Mouse (Mus musculus) CH12.LX (cell line): ENCODE data around the gene Chsy1. TPM values are rescaled to one million over a fixed set of nuclear protein-coding genes. Genes with fewer than 3 reads are reported as not detected.

ENCODE experiments used
- DNase-seq: peaks from one replicate; pipeline ENCODE4 v3.0.0-alpha.2; 2013; ENCODE audit errors: extremely low read depth
- H3K27ac ChIP-seq: 2 replicates; pipeline ENCODE4 v1.5.1; 2012; ENCODE audit warnings: low read depth, mild to moderate bottlenecking, control low read depth, moderate library complexity; ENCODE audit not compliant: insufficient read depth
- H3K27me3 ChIP-seq: replicated peaks from 2 replicates; pipeline ENCODE3; 2012; ENCODE audit warnings: inconsistent platforms
- H3K36me3 ChIP-seq, 2 experiments: replicated peaks in 1 of 2; 2 replicates each; pipeline versions ENCODE3 to v1.6.1; 2012; ENCODE audit warnings: inconsistent platforms in 1 of 2, low read length in 1 of 2, mild to moderate bottlenecking in 1 of 2, mixed read lengths in 1 of 2, moderate library complexity in 1 of 2; ENCODE audit not compliant: control insufficient read depth in 1 of 2, insufficient read depth in 1 of 2
- H3K4me1 ChIP-seq, 2 experiments: 2 replicates each; pipeline ENCODE4 v1.6.1; 2012; ENCODE audit warnings: inconsistent platforms in 1 of 2, moderate library complexity in 1 of 2; ENCODE audit not compliant: insufficient read depth in 2 of 2, control insufficient read depth in 1 of 2
- H3K4me2 ChIP-seq: 2 replicates; pipeline ENCODE4 v1.6.1; 2012; ENCODE audit warnings: low read depth, mild to moderate bottlenecking, control low read depth; ENCODE audit not compliant: poor library complexity, insufficient read depth, severe bottlenecking
- H3K4me3 ChIP-seq, 3 experiments: fragments of 150-350 bp in 1 of 3; sonication (generic) in 1 of 3; replicated peaks in 1 of 3; 2 replicates each; pipeline versions ENCODE3 to v1.5.1; 2011 to 2012; ENCODE audit warnings: low read depth in 2 of 3, low read length in 2 of 3, mild to moderate bottlenecking in 2 of 3, moderate library complexity in 2 of 3, control low read depth in 1 of 3, improper control_type of control experiment in 1 of 3, inconsistent platforms in 1 of 3, mixed read lengths in 1 of 3; ENCODE audit not compliant: poor library complexity in 1 of 3
- H3K79me2 ChIP-seq: replicated peaks from 2 replicates; pipeline ENCODE4 v1.6.1; 2012; ENCODE audit warnings: mild to moderate bottlenecking, moderate library complexity; ENCODE audit not compliant: control insufficient read depth, poor library complexity, insufficient read depth, severe bottlenecking; ENCODE audit errors: extremely low read depth
- H3K9ac ChIP-seq: 2 replicates; pipeline ENCODE4 v1.6.1; 2012; ENCODE audit warnings: low read depth, mild to moderate bottlenecking, control low read depth, moderate library complexity; ENCODE audit not compliant: insufficient read depth
- H3K9me3 ChIP-seq: replicated peaks from 2 replicates; pipeline ENCODE3; 2012; ENCODE audit warnings: low read length, inconsistent platforms, mixed read lengths
- CHD2 ChIP-seq: IDR thresholded peaks from 2 replicates; pipeline ENCODE4 v1.6.1; 2011; ENCODE audit warnings: low read length, improper control_type of control experiment
- CTCF ChIP-seq, 2 experiments: IDR thresholded peaks in 1 of 2; conservative IDR thresholded peaks in 1 of 2; 2 replicates each; pipeline ENCODE4 v1.5.1; 2011 to 2012; ENCODE audit warnings: low read depth in 2 of 2, low read length in 2 of 2, improper control_type of control experiment in 1 of 2, inconsistent platforms in 1 of 2, mild to moderate bottlenecking in 1 of 2, moderate library complexity in 1 of 2
- E2F4 ChIP-seq: IDR thresholded peaks from 2 replicates; pipeline ENCODE4 v1.6.1; 2011; ENCODE audit warnings: low read depth, low read length, improper control_type of control experiment; ENCODE audit not compliant: insufficient replicate concordance
- EP300 ChIP-seq: IDR thresholded peaks from 2 replicates; pipeline ENCODE4 v1.6.1; 2011; ENCODE audit warnings: low read length, improper control_type of control experiment
- ETS1 ChIP-seq: conservative IDR thresholded peaks from 2 replicates; pipeline ENCODE4 v1.6.1; 2012; ENCODE audit warnings: low read depth, mild to moderate bottlenecking, inconsistent platforms, low read length, improper control_type of control experiment, moderate library complexity
- GABPA ChIP-seq: IDR thresholded peaks from 2 replicates; pipeline ENCODE4 v1.6.1; 2012; ENCODE audit warnings: low read depth, low read length, improper control_type of control experiment, inconsistent platforms; ENCODE audit not compliant: insufficient replicate concordance
- HCFC1 ChIP-seq: IDR thresholded peaks from 2 replicates; pipeline ENCODE4 v1.6.1; 2012; ENCODE audit warnings: low read depth, mild to moderate bottlenecking, inconsistent platforms, low read length, improper control_type of control experiment
- JUN ChIP-seq: IDR thresholded peaks from 2 replicates; pipeline ENCODE4 v1.6.1; 2011; ENCODE audit warnings: low read depth, mild to moderate bottlenecking, low read length, improper control_type of control experiment, moderate library complexity; ENCODE audit not compliant: insufficient read depth
- JUND ChIP-seq: conservative IDR thresholded peaks from 2 replicates; pipeline ENCODE4 v1.6.1; 2011; ENCODE audit warnings: low read depth, low read length, improper control_type of control experiment
- KAT2A ChIP-seq: IDR thresholded peaks from 2 replicates; pipeline ENCODE4 v1.6.1; 2012; ENCODE audit warnings: low read length, improper control_type of control experiment, inconsistent platforms; ENCODE audit not compliant: insufficient replicate concordance
- MAFK ChIP-seq: IDR thresholded peaks from 2 replicates; pipeline ENCODE4 v1.6.1; 2011; ENCODE audit warnings: low read length, improper control_type of control experiment; ENCODE audit not compliant: insufficient replicate concordance
- MAX ChIP-seq: IDR thresholded peaks from 2 replicates; pipeline ENCODE4 v1.6.1; 2011; ENCODE audit warnings: low read length, improper control_type of control experiment
- MAZ ChIP-seq: IDR thresholded peaks from 2 replicates; pipeline ENCODE4 v1.6.1; 2012; ENCODE audit warnings: low read depth, mild to moderate bottlenecking, inconsistent platforms, low read length, improper control_type of control experiment, moderate library complexity
- MEF2A ChIP-seq: IDR thresholded peaks from 2 replicates; pipeline ENCODE4 v1.6.1; 2014; ENCODE audit warnings: low read depth, mild to moderate bottlenecking, inconsistent platforms, low read length, improper control_type of control experiment, borderline replicate concordance
- MYC ChIP-seq: IDR thresholded peaks from 2 replicates; pipeline ENCODE4 v1.6.1; 2011; ENCODE audit warnings: low read depth, mild to moderate bottlenecking, improper control_type of control experiment, low read length
- NELFE ChIP-seq: IDR thresholded peaks from 2 replicates; pipeline ENCODE4 v1.6.1; 2011; ENCODE audit warnings: low read depth, low read length, improper control_type of control experiment
- POLR2A ChIP-seq: IDR thresholded peaks from 2 replicates; pipeline ENCODE4 v1.6.1; 2011; ENCODE audit warnings: low read depth, mild to moderate bottlenecking, improper control_type of control experiment, low read length
- RAD21 ChIP-seq: IDR thresholded peaks from 2 replicates; pipeline ENCODE4 v1.6.1; 2011; ENCODE audit warnings: low read depth, mild to moderate bottlenecking, low read length, improper control_type of control experiment, moderate library complexity
- RCOR1 ChIP-seq: conservative IDR thresholded peaks from 2 replicates; pipeline ENCODE4 v1.6.1; 2012; ENCODE audit warnings: low read depth, mild to moderate bottlenecking, inconsistent platforms, low read length, improper control_type of control experiment
- SIN3A ChIP-seq: IDR thresholded peaks from 2 replicates; pipeline ENCODE4 v1.6.1; 2012; ENCODE audit warnings: low read length, improper control_type of control experiment, inconsistent platforms
- SMC3 ChIP-seq: IDR thresholded peaks from 2 replicates; pipeline ENCODE4 v1.6.1; 2011; ENCODE audit warnings: low read depth, low read length, improper control_type of control experiment
- TBP ChIP-seq: conservative IDR thresholded peaks from 2 replicates; pipeline ENCODE4 v1.6.1; 2011; ENCODE audit warnings: low read depth, low read length, improper control_type of control experiment
- TCF12 ChIP-seq: IDR thresholded peaks from 2 replicates; pipeline ENCODE4 v1.6.1; 2014; ENCODE audit warnings: low read depth, mild to moderate bottlenecking, inconsistent platforms, low read length, improper control_type of control experiment
- ZC3H11A ChIP-seq: IDR thresholded peaks from 2 replicates; pipeline ENCODE4 v1.6.1; 2012; ENCODE audit warnings: low read depth, mild to moderate bottlenecking, inconsistent platforms, low read length, improper control_type of control experiment
- ZKSCAN1 ChIP-seq: IDR thresholded peaks from 2 replicates; pipeline ENCODE4 v1.6.1; 2012; ENCODE audit warnings: low read depth, inconsistent platforms, low read length, improper control_type of control experiment, borderline replicate concordance
- ZNF384 ChIP-seq: IDR thresholded peaks from 2 replicates; pipeline ENCODE4 v1.6.1; 2012; ENCODE audit warnings: low read depth, low read length, improper control_type of control experiment, inconsistent platforms
- dilution Hi-C: fragments of 300-500 bp; cut with MboI; formaldehyde crosslinking; loops from 2 replicates; pipeline ENCODE4 v1.14.3; 2020; ENCODE audit warnings: low sequenced_read_pairs; ENCODE audit not compliant: extremely low pct_unique_long_range_greater_than_20kb, extremely low pct_ligation_motif_present
- in situ Hi-C: fragments of 300-500 bp; cut with MboI; formaldehyde crosslinking; loops from 3 replicates; pipeline ENCODE4 v1.14.3; 2019; ENCODE audit warnings: low sequenced_read_pairs, low pct_ligation_motif_present, low pct_unique_long_range_greater_than_20kb, mixed read lengths
- polyA plus RNA-seq: library from polyadenylated mRNA; unstranded; fragments of >175 nt; gene quantifications from 2 replicates; pipeline ENCODE4 v1.2.1, GENCODE M21; 2012; ENCODE audit warnings: low read depth; ENCODE audit not compliant: insufficient read length
- total RNA-seq, 2 experiments: library from RNA; depleted of rRNA; stranded (reverse); fragments of 300-350 nt in 1 of 2; fragments of >200 nt in 1 of 2; gene quantifications; 2 replicates each; pipeline ENCODE4 v1.2.3; 2012 to 2014

Chsy1 gene
- total and polyA plus RNA-seq, 3 experiments: 2.3 to 5.5 (median 2.5) TPM

DNA sequence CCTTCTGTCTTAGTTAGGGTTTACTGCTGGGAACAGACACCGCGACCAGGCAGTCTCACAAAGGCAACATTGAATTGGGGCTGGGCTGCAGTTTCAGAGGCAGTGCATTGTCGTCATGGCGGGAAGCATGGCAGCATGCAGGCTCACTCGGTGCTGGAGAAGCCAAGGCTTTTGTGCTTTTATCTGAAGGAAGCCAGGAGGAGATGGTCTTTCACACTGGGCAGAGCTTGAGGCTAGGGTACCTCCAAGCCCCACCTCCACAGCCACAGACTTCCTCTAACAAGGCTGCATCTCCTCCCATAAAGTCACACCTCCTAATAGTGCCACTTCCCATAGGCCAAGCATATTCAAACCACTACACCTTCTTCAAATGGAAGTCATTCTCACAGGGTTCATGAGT, 50.6 kb downstream of the Chsy1 start:
- H3K4me1 ChIP-seq: no peaks in the 10 kb centered on the region
- H3K79me2 ChIP-seq: no peaks in the 10 kb centered on the region
- dilution Hi-C loops: no loop called here
- H3K9me3 ChIP-seq: no peaks in the 10 kb centered on the region
- no peak overlapping the region for H3K9ac ChIP-seq
- no peak overlapping the region for H3K27ac ChIP-seq
- DNase-seq: no peak
- H3K4me3 ChIP-seq: no peak overlapping the region
- in situ Hi-C loops: no loop called here
- TF ChIP-seq RAD21 (no peak), SIN3A (no peak), JUN (no peak), ZNF384 (no peak), EP300 (no peak), MEF2A (no peak), POLR2A (no peak), TCF12 (no peak), RCOR1 (no peak), CTCF (conservative IDR thresholded peaks at IDR 0.05 in 1 of 2, IDR thresholded peaks at IDR 0.05 in 1 of 2; ENCODE audit: low read depth in 2 of 2, low read length in 2 of 2) (no peak), CHD2 (no peak), SMC3 (no peak), KAT2A (no peak), NELFE (no peak), MAX (no peak), JUND (no peak), MYC (no peak), ETS1 (no peak)
- no peak overlapping the region for H3K4me2 ChIP-seq
- H3K27me3 ChIP-seq: no peaks in the 10 kb centered on the region
- H3K36me3 ChIP-seq: no peaks in the 10 kb centered on the region

DNA sequence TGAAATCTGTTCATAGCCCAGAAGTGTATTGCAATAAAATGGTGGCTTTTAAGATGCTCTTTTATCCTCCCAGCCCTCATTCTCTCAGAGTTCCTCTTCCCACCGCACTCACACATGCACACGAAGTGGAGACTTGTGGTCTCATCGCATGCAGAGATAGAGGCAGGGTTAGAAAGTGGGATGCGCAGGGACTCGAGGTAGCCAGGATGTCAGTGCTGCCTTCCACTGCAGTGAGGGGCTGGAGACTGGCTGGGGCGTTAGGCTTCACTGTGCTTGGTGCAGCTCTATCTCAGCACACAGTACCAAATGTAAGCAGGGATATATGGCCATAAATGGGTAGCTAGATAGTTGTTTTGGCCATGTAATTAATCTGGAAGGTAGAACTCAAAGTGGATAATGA, 52.5 kb downstream of the Chsy1 start:
- TF ChIP-seq ZKSCAN1 (no peak), EP300 (no peak), SMC3 (no peak), CHD2 (no peak), JUN (no peak), HCFC1 (no peak), E2F4 (no peak), GABPA (no peak), ETS1 (no peak), ZNF384 (no peak), TBP (no peak), ZC3H11A (no peak), JUND (no peak), MAFK (no peak), MAZ (no peak), RAD21 (no peak), RCOR1 (no peak)
- dilution Hi-C loops: no loop called here
- no peak overlapping the region for H3K4me2 ChIP-seq

More for the DNA sequence above, 52.5 kb downstream of the Chsy1 start:
- Histone ChIP-seq H3K79me2 (no peaks in the 10 kb centered on the region), H3K4me3 (no peak overlapping the region), H3K27ac (no peak overlapping the region), H3K36me3 (no peaks in the 10 kb centered on the region), H3K4me1 (no peaks in the 10 kb centered on the region), H3K27me3 (no peaks in the 10 kb centered on the region), H3K9ac (no peak overlapping the region), H3K9me3 (no peaks in the 10 kb centered on the region)
- in situ Hi-C loops: no loop called here
- DNase-seq: no peak
